Mouse (Mus musculus) brain, embryonic 14.5 days (tissue): ENCODE data around the gene A430033K04Rik. TPM values are rescaled to one million over a fixed set of nuclear protein-coding genes. Genes with fewer than 3 reads are reported as not detected.

ENCODE experiments used
- DNase-seq: peaks from one replicate; pipeline ENCODE4 v3.0.0-alpha.2; 2011; ENCODE audit warnings: low read depth
- CTCF ChIP-seq: fragments of 200-500 bp; IDR thresholded peaks from 2 replicates; pipeline ENCODE4 v1.5.1; 2012; ENCODE audit warnings: inconsistent platforms, mild to moderate bottlenecking, moderate library complexity, borderline replicate concordance; ENCODE audit not compliant: insufficient read depth, insufficient read length; ENCODE audit errors: extremely low read depth
- POLR2A ChIP-seq: fragments of 200-500 bp; IDR thresholded peaks from 2 replicates; pipeline ENCODE4 v1.6.1; 2012; ENCODE audit warnings: mild to moderate bottlenecking, inconsistent platforms, borderline replicate concordance; ENCODE audit not compliant: poor library complexity, insufficient read depth, insufficient read length, severe bottlenecking; ENCODE audit errors: extremely low read depth
- polyA plus RNA-seq: library from polyadenylated mRNA; depleted of rRNA; stranded (reverse); fragments of >200 nt; gene quantifications from 2 replicates; pipeline ENCODE4 v1.2.3, GENCODE M21; 2012; rRNA removed

The A430033K04Rik gene
- polyA plus RNA-seq, 1 experiment = 16.7 TPM

DNA sequence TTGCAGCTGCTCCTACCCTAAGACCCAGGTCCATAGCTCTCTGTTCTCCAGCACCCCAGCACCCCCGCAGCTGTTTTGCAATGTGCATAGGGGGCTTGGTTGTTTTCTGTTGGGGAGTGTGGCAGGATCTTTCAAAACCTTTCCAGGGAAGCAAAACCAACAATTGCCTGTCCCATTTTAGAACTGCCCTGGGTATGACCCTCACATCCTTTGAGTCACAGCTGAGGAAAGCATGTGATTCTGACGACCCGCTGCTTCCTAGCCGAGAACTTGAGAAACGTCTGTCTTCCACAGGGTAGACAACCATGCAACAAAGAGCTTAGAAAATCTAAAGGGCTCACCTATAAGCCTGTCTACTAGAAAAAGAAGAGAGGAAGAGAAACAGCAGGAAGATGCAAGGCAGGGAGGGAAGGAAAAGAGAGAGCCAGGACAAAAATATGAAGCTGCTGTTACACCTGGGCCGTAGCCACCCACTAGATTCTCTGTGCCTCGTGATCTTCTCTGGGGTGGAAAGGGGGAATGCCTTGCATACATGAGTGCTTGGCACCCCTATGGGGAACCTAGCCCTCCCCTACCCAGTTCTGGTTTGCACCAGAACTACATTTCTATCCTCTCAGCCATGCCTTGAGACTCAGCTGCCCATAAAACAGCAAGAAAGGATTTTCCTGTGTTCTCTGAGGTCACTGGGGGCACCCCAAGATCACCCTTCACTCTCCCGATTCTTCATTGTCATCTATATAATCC, 60.5 kb downstream of the A430033K04Rik start:
- TF ChIP-seq POLR2A (no peak), CTCF (no peak)
- no peak for DNase-seq

GRCm38 (mm10) chr5:138683821-138684220, 61.2 kb downstream of the A430033K04Rik start:
- TF ChIP-seq CTCF = no peak
- TF ChIP-seq POLR2A = no peak
- DNase-seq = no peak

DNA sequence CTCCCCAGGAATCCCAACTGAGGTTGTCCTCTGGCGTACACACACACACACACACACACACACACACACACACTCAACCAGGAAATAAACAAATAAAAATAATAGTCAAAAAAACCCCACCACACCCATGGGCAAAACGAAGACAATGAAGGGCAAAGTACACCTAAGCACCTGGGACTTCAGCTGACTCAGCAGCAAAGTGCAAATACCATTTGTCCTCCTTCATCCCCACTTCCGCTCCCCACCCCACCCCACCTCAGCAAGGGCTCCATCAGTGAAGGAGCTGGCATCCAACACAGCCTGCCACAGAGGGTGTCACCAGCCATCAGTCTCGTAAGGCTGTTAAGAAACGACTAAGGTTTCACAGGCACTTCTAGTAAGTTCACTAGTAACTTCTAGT, 64.8 kb downstream of the A430033K04Rik start:
- TF ChIP-seq POLR2A (no peak), CTCF (no peak)
- DNase-seq = no peak

- DNase-seq = peak; percentile 75
- no peak for TF ChIP-seq CTCF
- no peak for TF ChIP-seq POLR2A
Observed at GRCm38 (mm10) chr5:138689254-138689653, 66.6 kb downstream of the A430033K04Rik start.

DNA sequence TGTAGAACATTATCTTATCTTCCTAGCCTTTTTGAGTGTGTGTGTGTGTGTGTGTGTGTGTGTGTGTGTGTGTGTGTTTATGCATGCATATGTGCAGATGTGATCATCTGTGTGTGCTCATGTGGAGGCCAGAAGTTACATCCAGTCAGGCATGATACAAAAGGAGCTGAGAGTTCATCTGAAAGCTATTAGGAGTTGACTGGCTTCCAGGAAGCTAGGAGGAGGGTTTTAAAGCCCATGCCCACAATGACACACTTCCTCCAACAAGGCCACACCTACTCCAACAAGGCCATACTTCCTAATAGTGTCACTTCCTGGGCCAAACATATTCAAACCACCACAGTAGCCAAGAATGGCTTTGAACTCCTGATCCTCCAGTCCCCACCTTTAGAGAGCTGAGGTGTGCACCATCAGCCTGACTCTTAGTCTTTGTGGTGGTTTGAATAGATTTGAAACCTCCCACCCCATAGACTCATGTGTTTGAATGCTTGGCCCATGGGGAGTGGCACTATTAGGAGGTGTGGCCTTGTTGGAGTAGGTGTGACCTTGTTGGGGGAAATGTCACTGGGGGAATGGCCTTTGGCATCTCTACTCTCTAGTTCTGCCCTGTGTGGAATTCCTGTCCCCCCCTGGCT, 70.4 kb downstream of the A430033K04Rik start:
- TF ChIP-seq CTCF (no peak), POLR2A (no peak)
- no peak for DNase-seq

DNA sequence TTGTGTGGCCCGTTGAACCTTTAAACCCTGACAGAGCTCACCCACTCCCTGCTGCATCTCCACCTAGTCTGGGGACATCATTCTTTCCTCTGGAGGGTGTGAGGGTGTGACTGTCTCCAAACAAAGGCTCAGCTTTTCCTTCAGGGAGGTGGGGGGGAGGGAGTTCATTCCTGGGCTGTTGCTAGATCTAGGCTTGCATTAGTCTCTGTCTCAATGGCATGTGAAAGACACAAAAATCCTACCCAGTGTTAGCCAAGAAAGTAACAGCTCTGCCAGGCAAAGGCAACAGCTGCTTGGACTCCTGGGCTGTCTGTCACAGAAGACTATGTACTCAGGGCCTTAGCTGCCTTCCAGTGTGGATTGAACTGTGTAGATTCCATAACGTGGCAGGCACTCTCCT, 71.4 kb downstream of the A430033K04Rik start:
- no peak for DNase-seq
- TF ChIP-seq POLR2A (no peak), CTCF (no peak)

DNA sequence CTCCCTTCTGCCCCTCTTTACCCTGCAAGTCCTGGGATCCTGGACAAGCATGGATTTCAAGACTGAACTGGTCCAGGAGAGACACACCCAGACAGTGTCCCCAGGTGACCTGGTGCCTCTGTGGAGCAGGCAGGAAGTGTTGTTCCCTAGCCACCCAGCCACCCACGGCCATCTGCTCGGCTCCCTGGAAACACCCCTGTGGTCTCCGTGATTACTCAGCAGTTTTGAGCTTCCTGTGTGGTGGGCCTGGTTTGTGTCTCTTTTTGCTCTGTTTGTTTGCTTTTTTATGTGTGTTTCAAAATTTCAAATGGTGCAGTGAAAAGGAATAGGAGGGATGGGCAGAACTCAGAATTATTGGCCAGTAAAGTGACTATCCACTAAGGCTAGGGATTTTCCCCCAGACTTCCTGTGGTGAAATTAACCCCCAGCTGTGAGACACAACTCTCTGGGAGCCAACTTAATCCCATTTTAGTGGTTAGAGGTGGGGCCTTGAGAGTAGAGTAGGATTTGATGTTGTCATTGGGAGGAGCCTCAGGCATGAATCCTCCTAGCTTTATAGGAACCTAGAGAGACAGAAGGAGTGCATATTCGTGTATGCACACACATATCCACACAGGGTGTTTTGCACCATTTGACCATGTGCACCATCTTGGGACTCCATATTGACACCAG, 72.0 kb downstream of the A430033K04Rik start:
- no peak for DNase-seq
- no peak for TF ChIP-seq CTCF
- no peak for TF ChIP-seq POLR2A

GRCm38 (mm10) chr5:138697466-138697865, 74.8 kb downstream of the A430033K04Rik start:
- DNase-seq = no peak

More at GRCm38 (mm10) chr5:138697466-138697865, 74.8 kb downstream of the A430033K04Rik start:
- no peak for TF ChIP-seq CTCF
- no peak for TF ChIP-seq POLR2A

Other genes with a start within 250 kb of the A430033K04Rik start
- gene Zfp157, start 181.4 kb upstream of the A430033K04Rik start, polyA plus RNA-seq = 32.1 and 39.5 TPM in 2 replicates
- gene 1700123K08Rik, start 58.1 kb upstream of the A430033K04Rik start, polyA plus RNA-seq = not detected in 2 replicates
- gene Zfp68, start 3.1 kb upstream of the A430033K04Rik start, polyA plus RNA-seq = 38.6 and 42.9 TPM in 2 replicates
- gene Fam20c, start 131.7 kb downstream of the A430033K04Rik start, polyA plus RNA-seq = 62.6 and 81.2 TPM in 2 replicates
- gene Gm5294, start 197.2 kb downstream of the A430033K04Rik start, polyA plus RNA-seq = 0.24 and 0.82 TPM in 2 replicates